17 mouse cellular contexts compared by ENCODE assay signal in the genomic region with DNA sequence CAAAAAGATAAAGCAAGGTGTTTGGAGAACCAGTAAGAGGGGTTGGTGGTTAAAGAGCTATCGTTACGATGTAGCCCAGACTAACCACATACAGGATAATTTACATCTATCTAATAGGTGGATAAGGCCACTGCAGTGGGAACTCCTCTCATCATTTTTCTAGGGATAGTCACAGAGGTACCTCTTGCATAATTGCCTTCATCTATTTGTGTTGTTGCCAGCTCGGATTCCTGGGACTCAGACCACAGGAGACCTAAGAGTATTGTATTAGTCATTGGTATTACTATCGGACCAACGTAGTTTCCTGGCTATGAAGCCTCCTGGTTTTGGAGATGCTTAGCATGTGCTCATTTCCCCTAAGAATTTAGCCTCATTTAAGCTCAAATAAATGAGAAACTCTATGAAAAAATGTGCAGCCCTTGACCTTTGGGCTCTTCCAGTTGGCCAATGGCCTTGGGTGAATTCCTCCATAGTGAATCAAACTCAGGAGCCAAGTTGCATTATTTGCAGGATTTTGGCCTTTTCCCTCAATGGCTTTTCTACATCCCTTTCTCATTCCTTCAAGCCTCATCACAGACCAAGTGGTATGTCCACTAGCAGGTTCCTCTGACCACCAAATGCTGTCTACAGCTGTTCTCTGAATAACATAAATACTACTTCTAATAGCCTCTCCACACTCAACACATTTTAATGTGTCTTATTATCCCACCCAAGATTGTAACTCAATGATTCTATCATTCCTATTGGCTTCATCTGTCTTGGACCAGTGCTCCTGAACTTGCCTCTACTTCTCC.
DNase-seq lines count a peak whose midpoint lies in the region.
"Had no signal": no experiment of that assay in that cellular context is flagged by ENCODE, and none has a peak within 500 bp of the region (broad histone marks: within the 10 kb centered on the region; RNA-seq: fewer than 3 reads in every experiment).

No protein-coding gene starts in this region.

- DNase-seq in adrenal gland, adult 8-10 months, result peak; percentile 20
- no peak for DNase-seq in adrenal gland, postnatal 4 days (ENCODE audit: low spot score in 2 of 2)
- peak; percentile 26 for DNase-seq in lung, postnatal 36 days
- no peak for DNase-seq in lung, postnatal 14 days
- peak; percentile 62 for DNase-seq in fibroblast of lung, adult 2 months (ENCODE audit: low read depth)
- DNase-seq in kidney, postnatal 10 days, result no peak
- DNase-seq in right cerebral cortex, adult 2 months (ENCODE audit: low spot score in 2 of 2), result no peak
- no peak for DNase-seq in spleen, postnatal 14 days (ENCODE audit: low spot score in 2 of 2)
- DNase-seq: B cell, adult 2 months; cerebellum, adult 9-11 months; heart, postnatal 10 days; kidney, adult 8-10 months; kidney, postnatal 4 days; layer of hippocampus, adult 9-11 months; right cerebral cortex, adult 18-20 months; thymus, adult 18-20 months; thymus, postnatal 4 days had no signal

Comparison
In these comparisons a context has a peak if more than half of its experiments do, and no peak if none do; other contexts are left out.
1. DNase-seq: peak in adrenal gland, adult 8-10 months (single experiment), lung, postnatal 36 days (single experiment) and fibroblast of lung, adult 2 months (single experiment); none in adrenal gland, postnatal 4 days (0 of 2), lung, postnatal 14 days (single experiment), kidney, postnatal 10 days (single experiment), right cerebral cortex, adult 2 months (0 of 2) and spleen, postnatal 14 days (0 of 2).